Mouse (Mus musculus) heart, postnatal 0 days (tissue): ENCODE results near the gene Fam160a1.

ENCODE experiments used
- CTCF ChIP-seq: IDR thresholded peaks from 2 replicates; pipeline ENCODE4 v1.5.1; 2016; ENCODE audit warnings: antibody characterized with exemption, control low read depth, low read depth
- EP300 ChIP-seq: IDR thresholded peaks from 2 replicates; pipeline ENCODE4 v1.6.1; 2016; ENCODE audit warnings: antibody characterized with exemption, low read depth

DNA sequence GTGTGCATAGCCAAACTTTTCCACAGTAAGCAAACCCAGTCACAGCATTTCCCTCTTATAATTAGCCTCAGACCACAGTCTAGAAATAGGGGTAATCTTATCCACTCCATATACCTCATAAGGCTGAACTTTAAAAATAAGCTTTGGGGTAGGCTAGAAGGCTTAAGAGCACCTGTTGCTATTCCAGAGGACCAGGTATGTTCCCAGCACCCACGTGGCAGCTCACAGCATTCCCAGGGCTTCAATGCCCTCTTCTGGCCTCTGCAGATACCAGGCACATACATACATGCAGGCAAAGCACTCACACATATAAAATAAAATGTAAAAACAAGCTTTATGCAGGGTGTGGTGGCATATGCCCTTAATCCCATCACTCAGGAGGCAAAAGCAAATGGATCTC is 16.5 kb upstream of the Fam160a1 start:
- TF ChIP-seq CTCF: no peak
- no peak for TF ChIP-seq EP300
